Mouse (Mus musculus) cortical plate, adult 2 months (tissue): Measurements from ENCODE around the gene Mbnl1. TPM values are rescaled to one million over a fixed set of nuclear protein-coding genes. Genes with fewer than 3 reads are reported as not detected.

ENCODE experiments used
- H3K27ac ChIP-seq: fragments of 200-500 bp; 2 replicates; pipeline ENCODE4 v1.5.1; 2012; ENCODE audit warnings: low read length, control low read depth, inconsistent platforms; ENCODE audit not compliant: insufficient read depth
- H3K4me1 ChIP-seq: fragments of 200-500 bp; 2 replicates; pipeline ENCODE4 v1.6.1; 2011; ENCODE audit warnings: low read length; ENCODE audit not compliant: control insufficient read depth, insufficient read depth
- H3K4me3 ChIP-seq: fragments of 200-500 bp; 2 replicates; pipeline ENCODE4 v1.5.1; 2011; ENCODE audit warnings: mild to moderate bottlenecking, low read length, control low read depth; ENCODE audit not compliant: insufficient read depth
- CTCF ChIP-seq: fragments of 200-500 bp; IDR thresholded peaks from 2 replicates; pipeline ENCODE4 v1.5.1; 2011; ENCODE audit warnings: mild to moderate bottlenecking, control low read depth, low read length; ENCODE audit not compliant: insufficient read depth; ENCODE audit errors: extremely low read depth
- POLR2A ChIP-seq: fragments of 200-500 bp; IDR thresholded peaks from 2 replicates; pipeline ENCODE4 v1.6.1; 2011; ENCODE audit warnings: mild to moderate bottlenecking, low read length, control low read depth; ENCODE audit not compliant: insufficient read depth; ENCODE audit errors: extremely low read depth
- polyA plus RNA-seq: library from polyadenylated mRNA; depleted of rRNA; stranded (reverse); fragments of >200 nt; gene quantifications from 2 replicates; pipeline ENCODE4 v1.2.3, GENCODE M21; 2012

Mbnl1 gene
- polyA plus RNA-seq, 1 experiment, result 49.0 TPM

GRCm38 (mm10) chr3:60502155-60502987 lies 29.7 kb downstream of the Mbnl1 start:
- Histone ChIP-seq H3K4me1 (peaks cover 1% of the 10 kb centered on the region; the same call in 1 of the 2 replicates), H3K27ac (0 out of 2 replicates have a peak overlapping the region, but pooled peaks have one; percentile 99)
- no peak for TF ChIP-seq CTCF

GRCm38 (mm10) chr3:60503196-60503595 lies 30.6 kb downstream of the Mbnl1 start:
- Histone ChIP-seq H3K4me1 (peaks cover 1% of the 10 kb centered on the region; the same call in 1 of the 2 replicates), H3K27ac (0 out of 2 replicates have a peak overlapping the region, but pooled peaks have one; percentile 35), H3K4me3 (peak overlapping the region; percentile 26)
- TF ChIP-seq CTCF, result no peak
- TF ChIP-seq POLR2A, result no peak

More at GRCm38 (mm10) chr3:60502155-60502987, 29.7 kb downstream of the Mbnl1 start:
- peak overlapping the region; percentile 93 for H3K4me3 ChIP-seq

GRCm38 (mm10) chr3:60504775-60505430 lies 32.3 kb downstream of the Mbnl1 start:
- Histone ChIP-seq H3K4me3 (no peak overlapping the region), H3K27ac (no peak overlapping the region), H3K4me1 (peaks cover 1% of the 10 kb centered on the region; the same call in 1 of the 2 replicates)
- TF ChIP-seq CTCF (no peak), POLR2A (no peak)

DNA sequence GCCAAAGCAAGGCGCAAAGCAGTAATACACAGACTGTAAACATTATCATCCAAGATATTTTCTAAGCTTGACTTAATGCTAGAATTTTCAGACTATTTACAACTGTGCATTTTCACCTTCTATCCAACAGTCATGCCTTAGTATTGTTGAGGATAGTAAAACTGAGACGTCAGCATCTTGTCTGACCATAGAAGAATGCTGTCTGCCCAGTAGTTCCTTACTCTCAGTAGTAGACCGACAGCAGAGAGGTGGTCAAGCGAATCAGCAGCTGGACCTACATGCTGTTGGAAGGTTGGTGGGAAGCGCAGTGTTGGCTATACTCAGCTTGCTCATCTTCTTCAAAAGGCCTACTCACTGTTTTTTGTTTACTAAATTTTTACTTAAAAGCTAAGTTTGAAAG lies 34.2 kb downstream of the Mbnl1 start:
- peaks cover 1% of the 10 kb centered on the region; the same call in 1 of the 2 replicates for H3K4me1 ChIP-seq
- TF ChIP-seq POLR2A (no peak), CTCF (no peak)
- H3K4me3 ChIP-seq, result no peak overlapping the region
- H3K27ac ChIP-seq, result no peak overlapping the region

GRCm38 (mm10) chr3:60507496-60507895 lies 34.9 kb downstream of the Mbnl1 start:
- no peak overlapping the region for H3K27ac ChIP-seq
- H3K4me1 ChIP-seq, result peaks cover 1% of the 10 kb centered on the region; the same call in 1 of the 2 replicates
- TF ChIP-seq POLR2A (no peak), CTCF (no peak)
- no peak overlapping the region for H3K4me3 ChIP-seq

DNA sequence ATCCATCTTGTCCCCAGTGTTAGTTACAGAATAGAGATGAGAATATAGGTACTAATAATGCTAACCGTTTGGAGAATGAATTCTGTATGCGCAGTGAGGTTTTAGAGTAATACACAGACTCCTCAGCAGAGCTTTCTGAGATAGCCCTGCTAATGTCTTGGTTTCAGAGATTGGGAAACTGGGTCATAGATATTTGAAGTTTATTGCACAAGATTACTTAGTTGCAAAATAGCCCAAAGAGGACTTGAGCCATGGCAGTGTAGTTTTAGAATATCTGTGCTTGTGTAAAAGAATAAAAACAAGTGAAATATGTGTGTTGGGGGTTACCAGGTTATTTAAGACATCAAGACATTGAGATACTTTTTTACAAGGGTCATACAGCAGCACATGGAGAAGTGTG lies 35.3 kb downstream of the Mbnl1 start:
- TF ChIP-seq POLR2A, result no peak
- no peak for TF ChIP-seq CTCF
- Histone ChIP-seq H3K27ac (no peak overlapping the region), H3K4me1 (peaks cover 1% of the 10 kb centered on the region; the same call in 1 of the 2 replicates), H3K4me3 (no peak overlapping the region)

DNA sequence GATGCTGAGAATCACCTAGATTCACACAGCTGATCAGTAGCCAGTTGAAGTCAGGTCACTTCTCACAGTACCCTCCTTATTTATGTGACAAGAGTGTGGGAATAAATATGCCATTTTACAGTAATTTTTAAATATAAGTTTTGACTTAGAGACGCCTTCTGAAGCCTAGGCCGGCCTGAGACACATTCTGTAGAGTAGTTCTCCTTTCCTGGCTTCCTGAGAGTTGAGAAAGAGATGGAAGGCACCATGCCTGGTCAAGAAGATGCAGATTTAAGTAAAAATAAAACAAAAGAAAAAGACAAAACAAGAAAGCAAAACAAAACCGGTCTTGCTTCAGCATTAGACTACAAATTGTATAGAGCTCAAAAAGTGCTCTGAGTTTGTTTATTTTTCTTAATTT lies 38.6 kb downstream of the Mbnl1 start:
- no peak overlapping the region for H3K4me3 ChIP-seq
- H3K27ac ChIP-seq, result no peak overlapping the region
- H3K4me1 ChIP-seq, result no peaks in the 10 kb centered on the region; the same call in 1 of the 2 replicates
- TF ChIP-seq POLR2A (no peak), CTCF (no peak)

GRCm38 (mm10) chr3:60513337-60513736 lies 40.7 kb downstream of the Mbnl1 start:
- Histone ChIP-seq H3K27ac (no peak overlapping the region), H3K4me1 (no peaks in the 10 kb centered on the region; the same call in 1 of the 2 replicates), H3K4me3 (no peak overlapping the region)
- TF ChIP-seq CTCF (no peak), POLR2A (no peak)

- H3K27ac ChIP-seq, result no peak overlapping the region
- H3K4me1 ChIP-seq, result no peaks in the 10 kb centered on the region; the same call in 1 of the 2 replicates
- no peak for TF ChIP-seq POLR2A
- TF ChIP-seq CTCF, result no peak
- no peak overlapping the region for H3K4me3 ChIP-seq
Measured at GRCm38 (mm10) chr3:60513746-60514145, 41.1 kb downstream of the Mbnl1 start.
